Mouse (Mus musculus): ENCODE results near the gene Egln1.

The Egln1 gene

DNA sequence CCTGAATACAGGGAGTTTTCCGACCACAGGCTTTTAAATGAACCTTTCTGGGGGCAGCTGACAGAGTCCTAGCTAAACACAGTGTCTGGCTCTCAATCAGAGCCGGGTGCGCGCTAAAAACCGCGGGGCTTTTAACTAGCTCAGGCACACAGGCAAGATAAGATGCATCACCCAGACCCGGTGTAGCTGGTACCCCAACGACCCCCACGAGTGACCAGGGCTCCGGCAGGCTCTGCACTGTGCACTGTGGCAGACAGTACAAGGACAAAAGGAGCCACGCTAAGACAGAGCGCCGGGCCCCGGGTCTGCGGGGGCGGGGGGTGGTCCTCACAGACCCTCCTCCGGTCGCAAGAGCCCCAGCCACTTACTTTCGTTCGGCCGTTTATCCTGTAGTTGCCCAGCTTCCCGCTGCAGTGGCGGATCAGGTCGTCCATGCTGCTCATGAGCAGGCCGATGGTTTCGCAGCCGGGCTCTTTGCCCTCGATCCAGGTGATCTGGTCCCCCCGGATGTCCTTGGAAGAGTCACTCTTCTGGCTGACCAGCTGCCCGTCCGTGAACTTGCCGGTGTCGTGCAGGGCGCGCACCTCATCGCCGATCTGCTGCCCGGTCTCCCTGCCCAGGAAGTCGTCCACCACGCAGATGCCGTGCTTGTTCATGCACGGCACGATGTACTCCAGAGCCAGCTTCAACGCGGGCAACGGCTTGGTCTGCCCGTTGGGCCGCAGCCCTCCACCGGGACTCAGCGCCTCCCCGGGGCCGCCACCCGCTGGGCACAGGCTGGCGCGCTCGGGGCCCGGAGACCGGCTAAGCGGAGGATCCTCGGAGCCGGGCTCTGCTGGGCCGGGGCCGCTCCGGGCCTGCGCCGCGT is 1.0 kb downstream of the Egln1 start:
- DNase-seq (ENCODE audit: low spot score in 2 of 2) = peak; percentile 24

DNA sequence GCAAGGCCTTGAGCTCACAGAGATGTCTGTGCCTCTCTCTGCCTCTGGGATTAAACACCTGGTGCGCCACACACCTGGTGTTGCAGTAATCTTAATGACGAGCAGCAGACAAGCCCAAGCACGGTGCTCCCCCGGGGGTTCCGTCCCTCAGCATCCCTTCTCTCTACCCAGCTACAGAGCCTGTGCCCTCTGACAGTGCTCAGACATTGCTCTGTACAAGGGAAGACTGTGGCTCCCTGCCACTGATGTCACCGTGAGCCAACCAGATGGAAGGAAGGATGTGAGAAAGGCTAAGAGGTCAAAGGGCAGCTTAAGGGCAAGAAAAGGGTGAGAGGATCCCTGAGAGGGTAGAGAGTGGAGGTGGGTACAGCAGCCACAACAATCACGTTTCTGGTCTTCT is 4.7 kb downstream of the Egln1 start:
- no peak for DNase-seq (ENCODE audit: low spot score in 2 of 2)

DNA sequence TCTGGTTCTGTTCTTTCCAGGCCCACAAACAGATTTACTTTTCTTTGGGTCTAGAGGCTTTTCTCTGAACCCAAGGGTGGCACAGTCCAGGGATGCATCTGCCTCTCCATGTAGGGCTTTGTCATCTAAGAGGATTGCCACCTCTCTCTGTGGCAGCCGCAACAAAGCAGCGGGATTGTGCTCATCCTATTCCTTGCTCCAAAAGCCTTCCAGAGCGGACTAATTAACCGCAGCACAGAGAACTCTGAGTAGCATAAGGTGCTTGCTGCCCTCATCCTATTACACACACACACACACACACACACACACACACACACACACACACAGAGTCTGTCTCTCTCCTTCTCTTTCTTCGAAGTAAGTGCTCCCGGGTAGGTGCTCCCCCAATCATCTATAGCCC is 5.3 kb downstream of the Egln1 start:
- DNase-seq (ENCODE audit: low spot score in 2 of 2) = no peak

DNA sequence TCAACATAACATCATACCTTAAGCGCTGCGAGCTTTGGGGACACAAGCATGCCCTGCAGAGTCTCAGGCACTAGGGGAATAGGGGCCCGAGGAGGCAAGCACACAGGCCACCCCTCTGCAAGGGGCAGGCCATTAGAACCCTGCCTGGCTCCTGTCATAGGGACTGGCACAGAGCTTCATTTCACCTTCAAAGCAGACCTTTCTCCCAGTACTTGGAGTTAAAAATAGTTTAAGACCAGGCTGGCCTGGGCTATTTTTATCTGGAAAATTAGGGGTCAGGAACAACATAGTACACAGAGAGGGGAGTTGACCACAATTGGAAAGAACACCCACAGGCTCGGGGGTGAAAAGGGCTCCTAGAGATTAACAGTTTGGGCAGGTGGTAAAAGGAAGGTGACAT is 11.8 kb downstream of the Egln1 start:
- no peak for DNase-seq (ENCODE audit: low spot score in 2 of 2)

DNA sequence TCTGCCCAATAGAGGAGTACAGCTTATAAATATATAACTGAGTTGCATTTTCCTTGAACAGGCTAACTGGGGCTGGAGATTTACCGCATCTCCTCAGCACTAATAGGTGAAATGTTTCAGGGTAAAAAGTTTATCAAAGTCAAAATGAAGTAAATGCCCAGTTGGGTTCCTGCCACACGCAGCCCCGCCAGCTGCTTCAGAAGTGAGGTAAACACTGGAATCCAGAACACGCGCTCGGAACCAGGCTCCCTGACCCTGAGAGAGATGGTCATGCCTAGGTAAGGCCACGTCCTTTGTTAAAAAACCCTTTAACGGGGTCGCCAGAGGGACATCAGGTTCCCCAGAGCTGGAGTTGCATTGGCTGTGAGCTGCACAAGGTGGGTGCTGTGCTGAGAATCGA is 12.4 kb downstream of the Egln1 start:
- DNase-seq (ENCODE audit: low spot score in 2 of 2) = no peak

DNA sequence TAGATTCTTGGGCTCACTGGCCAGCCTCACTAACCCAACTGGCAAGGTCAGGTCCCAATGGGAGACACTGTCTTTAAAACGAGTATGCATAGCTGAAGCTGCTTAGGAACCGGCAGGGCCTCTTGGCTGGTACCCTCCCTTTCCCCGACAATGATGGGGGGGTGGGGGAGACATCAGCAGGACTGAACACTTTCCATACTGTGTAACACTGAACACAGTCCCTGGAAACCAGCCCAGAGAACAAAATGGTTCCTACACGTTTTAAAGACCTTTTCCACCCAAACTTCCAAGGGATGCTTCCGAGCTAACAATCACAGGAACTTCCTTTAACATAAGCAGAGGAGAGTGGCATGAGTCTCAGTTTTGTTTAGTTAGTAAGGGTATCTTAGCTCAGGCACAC is 14.0 kb downstream of the Egln1 start:
- no peak for DNase-seq (ENCODE audit: low spot score in 2 of 2)

DNA sequence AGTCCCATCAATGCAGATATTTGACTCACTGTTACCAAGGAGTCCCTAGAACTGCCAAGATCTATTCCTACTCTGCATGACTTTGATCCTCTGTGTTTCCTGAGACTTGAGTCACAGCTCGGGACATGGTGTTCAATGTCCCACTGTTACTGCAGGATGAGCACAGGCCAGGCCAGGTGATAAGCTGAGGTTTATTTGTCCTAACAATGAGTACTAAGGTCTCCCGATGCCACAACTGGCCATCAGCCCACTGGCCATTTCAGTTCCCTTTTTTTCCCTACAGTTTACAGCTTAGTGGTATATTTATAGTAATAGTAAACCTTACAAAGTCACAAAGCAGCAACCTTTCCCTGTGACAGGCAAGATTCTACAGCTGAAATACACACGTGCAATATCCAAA is 16.7 kb downstream of the Egln1 start:
- no peak for DNase-seq (ENCODE audit: low spot score in 2 of 2)

DNA sequence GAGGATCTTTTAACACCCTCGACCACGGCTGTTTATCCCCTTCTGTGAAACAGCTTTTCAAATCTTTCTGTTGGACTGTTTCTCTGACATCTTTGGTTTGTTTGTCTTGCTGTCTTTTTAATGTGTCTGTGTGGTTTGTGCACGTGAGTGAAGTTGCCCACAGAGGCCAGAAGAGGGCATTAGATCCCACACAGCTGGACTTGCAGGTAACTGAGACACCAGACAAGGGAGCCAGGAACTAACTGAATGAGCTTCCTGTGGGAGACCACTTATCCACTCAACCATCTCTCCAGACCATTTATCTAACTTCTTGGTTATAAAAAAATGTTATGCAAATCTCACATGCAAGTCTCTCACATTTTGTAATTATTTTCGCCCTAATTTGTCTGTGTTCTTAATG is 18.5 kb downstream of the Egln1 start:
- DNase-seq (ENCODE audit: low spot score in 2 of 2) = no peak

DNA sequence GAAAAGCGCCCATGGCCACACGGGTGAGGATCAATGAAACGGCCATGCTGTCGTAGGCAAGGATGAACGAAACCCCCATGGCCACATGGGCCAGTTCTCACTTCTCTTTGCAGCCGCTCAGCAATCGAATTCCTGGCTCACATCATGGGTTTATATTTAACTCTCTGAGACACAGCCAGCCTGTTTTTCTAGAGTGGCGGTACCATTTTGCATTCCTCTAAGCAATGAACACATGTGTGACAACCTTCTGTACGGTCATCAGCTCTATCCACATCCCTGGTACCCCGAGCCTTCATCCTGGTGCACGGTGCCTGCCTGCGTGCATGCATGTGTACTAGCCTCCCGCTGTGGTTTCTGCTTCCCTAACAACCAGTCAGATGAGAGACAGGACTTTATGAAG is 19.0 kb downstream of the Egln1 start:
- no peak for DNase-seq (ENCODE audit: low spot score in 2 of 2)

DNA sequence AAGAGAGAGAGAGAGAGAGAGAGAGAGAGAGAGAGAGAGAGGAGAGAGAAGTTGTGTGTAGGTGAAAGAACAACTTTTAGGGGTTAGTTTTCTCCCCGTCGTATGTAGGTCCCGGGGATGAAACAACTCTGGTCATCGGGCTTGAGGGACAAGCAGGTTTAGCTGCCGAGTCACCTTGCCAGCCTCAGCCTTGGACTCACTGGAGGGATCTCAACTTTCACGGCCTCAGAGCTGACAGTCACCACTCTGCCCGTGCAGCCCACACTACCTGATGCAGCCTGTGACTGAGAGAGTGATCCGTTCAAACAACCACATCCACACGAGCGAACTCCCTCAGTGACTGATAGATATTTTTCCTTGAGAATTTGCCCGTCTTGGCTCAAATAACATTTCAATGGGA is 20.1 kb downstream of the Egln1 start:
- DNase-seq (ENCODE audit: low spot score in 2 of 2) = no peak

DNA sequence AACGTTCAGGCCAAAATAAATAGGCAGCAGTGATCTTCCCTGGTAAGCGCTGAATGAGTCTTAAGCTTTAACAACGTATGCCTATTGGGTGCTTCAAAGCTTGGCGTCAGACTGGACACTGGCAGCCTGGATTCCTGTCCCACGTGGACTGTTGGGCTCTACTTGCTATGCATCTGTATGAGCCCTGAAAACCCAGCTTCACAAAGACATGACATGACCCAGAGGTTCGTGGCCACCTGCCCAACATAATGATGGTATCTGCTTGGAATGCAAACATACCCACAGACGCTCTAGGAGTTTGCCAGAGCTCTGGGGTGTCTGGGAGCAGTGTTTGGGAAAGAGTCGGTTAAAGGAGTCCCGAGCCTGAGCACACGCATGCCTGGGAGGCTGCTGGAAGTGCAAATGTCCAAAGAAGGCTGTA is 22.8 kb downstream of the Egln1 start:
- no peak for DNase-seq (ENCODE audit: low spot score in 2 of 2)

DNA sequence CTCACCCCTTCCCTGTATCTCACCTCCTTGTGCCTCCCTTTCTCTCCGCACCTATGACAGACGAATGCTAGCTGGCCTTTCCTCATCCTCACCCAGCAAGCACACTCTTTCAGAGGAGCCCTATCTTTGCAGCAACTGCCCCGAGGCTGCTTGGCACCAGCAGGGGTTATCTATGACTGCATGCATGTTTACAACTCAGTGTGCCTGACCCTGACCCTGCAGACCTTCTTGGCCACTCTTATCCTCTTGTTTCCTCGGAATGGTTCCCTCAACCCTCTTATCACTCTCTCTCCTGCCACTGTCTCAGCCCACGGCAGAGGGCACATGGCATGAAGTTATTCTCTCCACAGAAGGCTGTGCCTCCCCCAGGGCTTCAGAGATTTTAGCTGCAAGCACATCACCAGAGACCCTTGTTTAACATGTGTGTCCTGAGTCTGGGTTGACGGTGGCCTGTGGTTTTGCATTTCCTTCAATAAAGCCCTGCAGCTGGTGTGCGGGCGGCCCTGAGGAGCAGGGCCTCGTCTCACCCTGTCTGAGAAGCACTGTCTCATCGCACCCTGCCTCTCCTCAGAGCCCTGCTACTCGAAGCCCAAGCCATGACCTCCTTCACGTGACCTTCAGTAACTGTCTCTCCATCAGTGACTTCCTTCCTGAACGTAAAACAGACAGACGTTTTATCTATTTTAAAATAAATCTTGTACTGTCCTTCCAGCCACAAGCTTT is 23.4 kb downstream of the Egln1 start:
- DNase-seq (ENCODE audit: low spot score in 2 of 2) = peak; percentile 6 to 19

DNA sequence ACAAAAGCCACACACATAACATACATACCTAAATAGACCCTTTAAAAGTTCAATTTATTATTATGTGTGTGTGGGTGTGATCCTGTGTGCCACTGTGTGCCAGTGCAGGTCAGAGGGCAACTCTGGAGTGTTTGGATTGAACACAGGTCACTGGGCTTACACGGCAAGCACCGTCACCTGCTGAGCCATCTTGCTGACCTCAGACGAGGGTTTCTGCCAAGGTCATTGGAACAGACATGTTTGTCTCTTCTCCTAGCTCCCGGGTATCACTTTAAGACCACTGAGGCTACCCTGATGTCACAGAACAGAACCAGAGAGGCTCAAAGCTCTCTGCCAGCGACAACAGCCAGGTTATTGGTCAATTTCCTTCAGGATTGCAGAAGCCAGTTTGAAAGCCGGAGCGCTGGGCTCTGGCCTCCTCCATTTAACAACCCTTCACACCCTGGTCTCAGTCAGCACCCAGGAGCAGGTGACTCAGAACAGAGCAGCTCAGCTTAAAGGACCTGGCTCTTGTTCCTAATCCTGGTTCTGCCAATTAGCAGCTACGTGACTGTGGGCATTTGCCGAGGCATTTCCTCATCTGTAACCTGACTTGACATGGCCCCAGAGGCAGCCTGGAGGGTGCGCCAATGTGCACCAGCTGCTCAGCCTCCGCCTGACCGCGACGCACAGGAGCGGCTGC is 25.0 kb downstream of the Egln1 start:
- no peak for DNase-seq (ENCODE audit: low spot score in 2 of 2)

DNA sequence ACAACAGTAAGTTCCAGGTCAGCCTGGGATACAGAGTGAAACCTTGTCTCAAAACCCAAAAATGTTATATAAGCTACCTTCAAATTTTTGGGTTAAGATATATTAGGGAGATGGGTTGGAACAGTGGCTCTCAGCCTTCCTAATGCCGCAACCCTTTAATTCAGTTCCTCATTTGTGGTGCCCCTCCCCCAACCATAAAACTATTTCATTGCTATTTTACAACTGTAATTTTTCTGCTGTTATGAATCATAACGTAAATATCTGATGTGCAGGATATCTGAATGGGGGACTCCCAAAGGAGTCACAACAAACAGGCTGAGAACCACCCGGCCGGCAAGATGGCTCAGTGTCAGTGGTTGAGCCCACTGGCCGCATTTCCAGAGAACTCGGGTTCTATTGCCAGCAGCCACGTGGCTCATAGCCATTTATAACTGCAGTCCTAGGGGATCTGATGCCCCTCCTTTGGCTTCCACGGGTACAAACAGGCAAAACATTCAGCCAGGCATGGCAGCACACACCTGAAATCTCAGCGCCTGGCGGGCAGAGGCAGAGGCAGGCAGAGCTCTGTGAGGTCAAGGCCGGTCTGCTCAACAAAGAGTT is 26.5 kb downstream of the Egln1 start:
- no peak for DNase-seq (ENCODE audit: low spot score in 2 of 2)

DNA sequence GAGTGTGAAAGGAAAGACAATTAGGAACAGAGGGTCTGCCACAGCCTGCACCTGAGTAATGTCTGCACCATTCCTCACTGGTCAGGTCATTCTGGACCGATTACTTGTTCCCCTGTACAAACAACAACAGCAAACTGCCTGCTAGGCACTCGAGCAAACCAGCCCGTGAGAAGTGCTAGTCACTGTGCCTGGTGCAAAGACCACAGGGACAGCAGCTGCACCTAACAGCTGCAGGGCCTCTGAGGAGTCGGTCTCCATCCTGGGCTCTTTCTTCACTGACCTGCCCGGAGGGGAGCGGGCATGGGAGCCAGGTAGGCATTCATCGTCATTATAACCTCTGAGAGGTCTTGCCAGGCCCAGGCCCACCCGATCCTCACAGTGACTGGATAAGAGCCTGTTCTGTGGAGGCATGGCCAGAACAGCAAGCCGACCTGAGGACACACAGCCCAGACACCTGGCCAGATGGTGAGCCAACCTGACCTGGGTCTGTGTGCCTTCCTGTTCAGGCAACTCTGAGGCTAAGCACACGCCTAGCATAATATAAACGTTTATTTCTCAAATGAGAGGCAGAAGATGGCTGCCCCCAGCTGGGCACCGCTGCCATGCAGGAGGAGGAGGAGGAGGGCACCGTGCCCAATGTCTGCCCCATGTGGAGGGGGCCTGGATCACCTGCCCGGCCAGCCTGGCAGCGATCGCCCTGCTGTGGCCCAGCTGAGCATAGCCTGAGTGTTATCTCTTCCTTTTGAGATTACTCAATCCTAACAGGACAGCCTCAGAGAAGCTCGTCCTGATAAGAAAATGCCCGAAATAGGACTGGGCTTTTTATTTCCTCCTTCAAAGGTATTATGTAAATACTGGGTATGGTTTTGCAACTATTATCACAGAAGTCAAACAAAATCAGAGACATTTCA is 27.5 kb downstream of the Egln1 start:
- DNase-seq (ENCODE audit: low spot score in 2 of 2) = no peak

DNA sequence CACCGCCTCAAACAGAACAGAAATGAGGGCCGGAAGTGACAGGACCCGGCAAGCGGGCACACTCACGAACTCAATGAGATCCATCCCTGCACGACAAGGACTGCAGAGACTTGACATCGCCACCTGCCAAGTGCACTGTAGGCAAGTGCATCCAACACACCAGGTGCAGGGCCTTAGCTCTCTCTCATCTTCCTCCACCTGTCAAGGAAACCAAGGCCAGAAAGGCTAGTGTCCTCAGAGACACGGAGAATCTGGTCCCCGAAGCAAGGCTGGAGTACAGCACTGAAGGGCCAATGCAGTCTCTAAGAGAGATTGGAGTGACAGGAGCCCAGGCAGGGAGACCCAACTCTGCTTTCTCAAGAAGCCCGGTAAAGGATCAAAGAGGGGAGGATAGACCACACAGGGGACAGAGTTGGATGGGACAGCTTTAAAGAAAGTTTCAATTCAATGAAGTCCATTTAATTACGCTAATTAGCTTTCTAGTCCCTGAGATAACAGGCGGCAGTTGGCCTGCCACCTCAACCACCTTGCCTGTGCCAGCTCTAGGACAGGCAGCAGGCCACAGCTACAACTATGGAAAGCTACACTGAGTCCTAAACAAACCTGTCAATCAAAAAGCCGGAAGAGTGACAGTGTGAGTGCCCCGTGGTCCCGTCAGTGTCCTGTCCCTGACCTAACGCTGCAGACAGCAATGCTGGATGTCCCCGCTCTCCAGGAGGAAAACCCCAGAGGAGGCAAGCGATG is 31.2 kb downstream of the Egln1 start:
- no peak for DNase-seq (ENCODE audit: low spot score in 2 of 2)

DNA sequence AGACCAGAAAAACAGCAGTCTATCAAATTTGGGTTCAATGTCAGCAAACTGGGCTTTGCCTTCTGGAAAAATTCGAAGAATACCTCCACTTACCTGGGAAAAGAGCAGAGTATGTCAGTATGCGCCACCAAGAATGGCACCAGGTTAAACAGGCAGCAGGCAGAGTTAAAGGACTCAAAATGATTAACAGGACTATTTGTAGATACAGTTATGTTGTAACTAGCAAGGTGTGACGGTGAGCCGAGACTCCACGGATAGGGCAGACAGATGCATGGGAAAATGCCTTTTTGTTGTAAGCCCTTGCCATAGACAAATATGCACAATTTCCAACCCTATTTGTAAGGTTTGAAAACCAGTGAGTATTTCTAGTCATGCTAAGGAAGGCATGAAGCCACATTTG is 35.1 kb downstream of the Egln1 start:
- no peak for DNase-seq (ENCODE audit: low spot score in 2 of 2)

DNA sequence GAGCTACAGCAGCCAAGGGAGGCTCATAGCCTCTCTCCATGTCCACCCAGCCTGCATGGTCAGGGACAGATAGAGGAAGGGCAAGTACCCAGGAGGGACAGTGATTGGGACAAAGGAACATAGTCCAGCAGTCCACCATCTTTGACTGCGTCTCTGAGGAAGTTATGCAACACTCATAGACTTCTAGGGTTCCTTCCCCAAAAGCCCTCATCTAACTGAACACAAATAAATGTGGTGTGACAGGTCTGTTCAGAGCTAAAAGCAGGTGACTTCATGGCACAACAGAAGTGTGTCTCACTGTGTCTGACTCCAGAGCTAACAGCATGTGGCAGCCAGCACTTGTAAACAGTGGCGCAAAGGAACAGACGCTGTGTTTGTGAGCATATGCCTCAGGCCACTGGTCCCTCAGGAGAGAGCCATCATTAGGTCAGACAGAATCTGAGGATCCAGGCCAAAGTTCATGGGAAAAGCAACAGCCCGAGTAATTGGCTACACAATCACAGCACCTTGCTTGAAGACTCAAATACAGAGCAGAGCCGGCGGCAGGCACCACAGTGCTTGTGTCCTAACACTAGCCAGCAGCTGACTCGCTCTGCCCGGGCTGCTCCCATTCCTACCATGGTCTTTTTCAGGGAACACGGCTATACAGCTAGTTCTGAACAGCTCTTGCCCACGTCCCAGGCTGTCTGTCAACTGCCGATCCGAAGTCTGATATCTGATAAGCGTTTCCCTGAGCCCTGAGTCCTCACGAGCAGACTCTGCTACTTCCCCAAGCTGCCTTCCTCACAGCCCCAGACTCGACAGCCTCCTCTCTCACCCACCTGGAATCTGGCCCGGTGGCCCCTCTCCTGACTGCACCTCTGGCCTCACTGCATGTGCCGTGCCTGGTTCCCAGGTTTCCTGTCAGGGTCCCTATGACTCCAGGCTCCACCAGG is 36.9 kb downstream of the Egln1 start:
- DNase-seq (ENCODE audit: low spot score in 2 of 2) = no peak

DNA sequence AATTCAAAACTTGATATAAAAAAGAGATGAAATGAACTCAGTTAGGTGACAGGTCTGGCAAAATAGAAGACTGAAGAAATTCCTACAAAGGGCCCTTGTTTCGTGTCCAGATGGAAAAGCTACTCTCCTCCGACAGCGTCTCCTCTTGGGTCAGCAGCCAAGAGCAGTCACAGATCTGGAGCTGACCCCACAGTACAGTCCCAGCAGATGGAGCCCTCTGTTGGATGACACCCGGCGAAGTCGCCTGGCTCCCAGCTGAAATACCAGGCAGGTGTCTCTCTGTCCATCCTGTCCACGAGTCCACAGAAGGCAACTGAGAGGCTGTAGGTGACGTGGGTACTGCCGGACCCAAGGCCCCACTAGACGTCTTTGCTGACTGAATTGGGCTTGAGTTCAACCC is 38.8 kb downstream of the Egln1 start:
- no peak for DNase-seq (ENCODE audit: low spot score in 2 of 2)
